Mouse (Mus musculus) R1 (cell line): ENCODE measurements around the gene Ccn2.

Experiments used
- DNase-seq: peaks from one replicate; pipeline ENCODE4 v3.0.0-alpha.2; 2018; ENCODE audit warnings: low read depth, low spot score

Ccn2 gene

DNA sequence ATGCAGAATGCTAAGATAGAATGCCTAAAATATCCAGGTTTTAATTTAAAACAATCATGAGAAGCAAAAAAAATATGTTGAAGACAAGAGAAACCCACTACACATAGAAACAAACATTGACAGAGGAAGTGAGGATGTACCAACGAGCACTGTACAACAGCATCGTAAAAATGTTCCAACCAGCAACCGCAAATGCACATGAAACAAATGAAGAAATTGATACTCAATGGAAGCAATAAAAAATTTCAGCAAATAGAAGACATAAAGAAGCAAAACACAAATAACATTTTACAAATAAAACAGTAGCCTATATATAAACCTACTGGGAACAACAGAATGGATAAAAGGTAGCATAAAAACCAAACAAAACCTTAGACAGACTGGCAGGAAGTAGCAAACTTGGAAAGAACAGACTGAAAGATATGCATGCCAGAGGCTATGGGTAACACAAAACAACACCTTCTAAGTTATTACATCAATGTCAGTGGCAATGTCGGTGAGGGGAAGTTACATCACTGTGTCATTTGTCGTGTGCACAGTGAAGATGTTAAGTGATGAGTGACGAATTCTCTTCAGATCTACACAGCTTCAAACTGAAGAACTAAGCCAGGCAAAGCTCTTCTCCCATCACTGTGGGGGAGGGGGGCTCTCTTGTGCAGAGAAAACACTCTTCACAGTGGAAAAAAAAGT, 45.1 kb downstream of the Ccn2 start:
- no peak for DNase-seq

DNA sequence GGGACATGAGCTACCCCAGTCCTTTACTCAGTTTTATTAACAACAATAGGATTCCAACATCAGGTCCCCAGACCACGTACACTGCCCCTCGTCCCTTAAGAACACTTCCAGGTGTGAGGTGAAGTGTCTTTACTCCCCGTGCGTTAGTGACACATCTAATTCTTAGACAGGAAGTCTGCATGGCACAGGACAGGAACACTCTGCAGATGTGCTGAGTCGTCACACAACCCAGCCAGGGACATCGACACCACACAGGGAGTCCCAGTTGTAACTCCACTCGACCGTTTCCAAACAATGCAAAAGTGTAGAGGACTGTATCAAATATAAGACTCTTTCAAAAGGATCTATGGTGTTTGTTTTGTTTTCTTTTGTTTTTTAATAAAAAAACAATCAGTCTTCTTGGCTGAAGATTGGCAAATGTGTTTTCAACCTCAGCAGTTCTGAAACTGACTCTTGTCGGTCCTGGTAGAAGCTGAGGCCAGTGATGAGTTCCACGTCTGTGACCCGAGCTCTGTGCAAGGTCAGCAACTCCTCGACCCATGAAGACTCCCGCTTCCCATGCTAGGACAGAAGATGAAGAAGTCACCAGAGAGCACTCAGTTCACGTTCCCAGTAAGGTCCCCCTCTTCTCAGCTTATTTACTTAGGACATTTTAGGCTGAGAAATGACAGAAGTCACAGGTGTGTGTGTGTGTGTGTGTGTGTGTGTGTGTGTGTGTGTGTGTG, 46.3 kb downstream of the Ccn2 start:
- no peak for DNase-seq

GRCm38 (mm10) chr10:24642796-24643580, 47.7 kb downstream of the Ccn2 start:
- DNase-seq, result no peak

GRCm38 (mm10) chr10:24645169-24645568, 49.9 kb downstream of the Ccn2 start:
- DNase-seq, result no peak
